Mouse (Mus musculus) cerebellum, adult 2 months (tissue): ENCODE results near the gene Src.

Experiments
- CTCF ChIP-seq: fragments of 200-500 bp; IDR thresholded peaks from 2 replicates; pipeline ENCODE4 v1.5.1; 2011; ENCODE audit warnings: low read depth, mild to moderate bottlenecking, control low read depth, low read length, moderate library complexity, borderline replicate concordance; ENCODE audit not compliant: insufficient read depth
- POLR2A ChIP-seq: fragments of 200-500 bp; IDR thresholded peaks from 2 replicates; pipeline ENCODE4 v1.6.1; 2011; ENCODE audit warnings: low read length, control low read depth, borderline replicate concordance; ENCODE audit not compliant: insufficient read depth

DNA sequence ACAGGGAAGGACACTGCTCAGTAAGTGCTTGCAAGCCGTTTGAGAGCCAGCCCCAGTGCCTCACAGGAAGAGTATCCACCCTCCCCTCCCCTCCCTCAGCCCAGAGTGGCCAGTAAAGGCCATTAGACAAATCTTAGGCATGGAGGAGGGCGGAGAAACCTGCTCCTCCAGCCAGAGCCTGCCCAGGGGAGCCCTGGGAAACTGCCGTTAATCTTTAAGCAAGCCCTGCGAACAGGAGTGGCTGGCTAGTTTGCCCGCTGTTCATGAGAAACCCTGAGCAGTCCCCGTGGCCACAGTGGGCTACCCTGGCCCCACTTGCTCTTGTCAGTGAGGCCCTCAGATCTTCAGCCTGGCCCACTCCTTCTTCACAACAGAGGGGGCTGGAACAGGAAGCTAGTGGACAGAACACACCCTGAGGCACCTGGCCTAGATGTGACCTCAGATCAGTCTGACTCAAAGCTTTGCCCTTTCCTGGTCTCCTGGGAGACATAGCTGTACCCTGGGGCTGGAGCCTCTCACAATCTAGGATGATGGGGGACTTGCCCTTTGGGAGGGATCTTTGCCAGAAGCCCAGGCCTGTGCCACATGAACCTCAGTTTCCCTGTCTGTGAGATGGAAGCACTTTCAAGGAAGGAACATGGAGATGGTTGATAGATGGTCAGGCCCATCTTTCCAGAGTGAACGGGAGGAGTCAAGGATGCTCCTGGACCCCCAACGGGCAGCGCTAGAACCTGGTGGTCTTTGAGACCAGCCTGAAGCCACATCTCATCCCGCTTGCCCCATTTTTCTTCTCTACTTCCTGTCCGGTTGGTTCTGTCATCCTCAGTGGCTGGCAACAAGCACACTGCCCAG lies 4.8 kb downstream of the Src start:
- TF ChIP-seq CTCF (no peak), POLR2A (no peak)
